Mouse (Mus musculus): ENCODE measurements around the gene Kcnb1.

DNA sequence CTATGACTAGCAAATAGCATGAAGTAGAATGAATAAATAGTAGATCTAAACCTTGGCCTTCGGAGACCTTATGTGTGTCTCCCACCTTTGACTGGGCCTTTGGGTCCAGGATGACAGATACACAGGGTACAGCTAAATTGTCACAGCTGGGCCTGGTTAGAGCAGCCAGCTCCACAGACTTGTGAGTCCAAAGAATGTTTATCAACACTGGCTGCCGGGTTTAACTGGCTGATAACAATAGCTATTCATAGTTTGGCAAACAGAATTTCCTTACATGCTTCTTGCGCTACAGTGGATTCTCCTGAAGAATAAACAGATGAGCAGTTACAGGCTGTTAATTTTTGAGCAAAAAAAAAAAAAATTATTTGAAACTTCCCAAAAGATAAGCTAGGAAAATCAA, 19.0 kb upstream of the Kcnb1 start:
- TF ChIP-seq CTCF (IDR thresholded peaks at IDR 0.05; ENCODE audit: low read depth) (no peak), EP300 (IDR thresholded peaks at IDR 0.05; ENCODE audit: low read depth) (no peak)
